Mouse (Mus musculus) ES-Bruce4 (cell line): ENCODE results near the gene Gm31571. TPM values are rescaled to one million over a fixed set of nuclear protein-coding genes. Genes with fewer than 3 reads are reported as not detected.
"Not testable (repeated sequence)": the region's sequence is repeated elsewhere in the genome, so short reads cannot be mapped to it uniquely, and the experiment has no call there.

Source experiments
- H3K27ac ChIP-seq: 2 replicates; pipeline ENCODE4 v1.5.1; 2012; ENCODE audit warnings: low read length, inconsistent platforms; ENCODE audit not compliant: insufficient read depth
- H3K27me3 ChIP-seq: 2 replicates; pipeline ENCODE4 v1.6.1; 2012; ENCODE audit warnings: mild to moderate bottlenecking, low read length, inconsistent platforms; ENCODE audit not compliant: control insufficient read depth, poor library complexity, insufficient read depth, severe bottlenecking
- H3K36me3 ChIP-seq: 2 replicates; pipeline ENCODE4 v1.6.1; 2012; ENCODE audit warnings: inconsistent platforms, mild to moderate bottlenecking, low read length, moderate library complexity; ENCODE audit not compliant: control insufficient read depth, poor library complexity, insufficient read depth, severe bottlenecking
- H3K4me1 ChIP-seq: one replicate; pipeline ENCODE4 v1.8.1; 2011; ENCODE audit warnings: low read length; ENCODE audit not compliant: control insufficient read depth, insufficient read depth
- H3K4me3 ChIP-seq: 2 replicates; pipeline ENCODE4 v1.5.1; 2011; ENCODE audit warnings: low read depth, mild to moderate bottlenecking, low read length
- H3K9ac ChIP-seq: 2 replicates; pipeline ENCODE4 v1.6.1; 2012; ENCODE audit warnings: low read depth, mild to moderate bottlenecking, inconsistent platforms; ENCODE audit not compliant: poor library complexity, severe bottlenecking
- H3K9me3 ChIP-seq: replicated peaks from 2 replicates; pipeline ENCODE4 v1.6.1; 2012; ENCODE audit warnings: mild to moderate bottlenecking, low read length, inconsistent platforms; ENCODE audit not compliant: control insufficient read depth, poor library complexity, insufficient read depth, severe bottlenecking
- polyA plus RNA-seq: library from polyadenylated mRNA; stranded (reverse); fragments of >200 nt; gene quantifications from 2 replicates; pipeline ENCODE4 v1.2.4, GENCODE M21; 2011; ENCODE audit warnings: low read depth; ENCODE audit not compliant: missing spikeins, insufficient read depth, insufficient read length

Gene Gm31571
- not detected in 2 replicates for polyA plus RNA-seq

- not testable (repeated sequence) for H3K9ac ChIP-seq, H3K4me3 ChIP-seq, H3K4me1 ChIP-seq, H3K36me3 ChIP-seq, H3K9me3 ChIP-seq, H3K27me3 ChIP-seq, H3K27ac ChIP-seq
Observed at GRCm38 (mm10) chrY:22051253-22051652, at the start of gene Gm31571. Gm31571 (minus strand) TSS chrY:22051353.
